In genomic region chr9:41558456-41558855, GRCm38 (mm10) we compare ENCODE assay signal across 23 mouse cellular contexts.
"Had no signal": no experiment of that assay in that cellular context is flagged by ENCODE, and none has a peak within 500 bp of the region (broad histone marks: within the 10 kb centered on the region; RNA-seq: fewer than 3 reads in every experiment).

No protein-coding gene starts in this region.

- ATAC-seq: forebrain, postnatal 0 days; hindbrain, postnatal 0 days; intestine, embryonic 16.5 days; liver, embryonic 12.5 days had no signal

- DNase-seq: forebrain, postnatal 0 days; gastrocnemius, postnatal 14 days; gastrocnemius, postnatal 36 days; heart, adult 11 months; heart, adult 2 months; heart, postnatal 14 days; heart, postnatal 36 days; kidney, adult 18-20 months; layer of hippocampus, adult 9-11 months; layer of hippocampus, postnatal 36 days; left cerebral cortex, postnatal 4 days had no signal

- H3K36me3 ChIP-seq: heart, embryonic 13.5 days; heart, embryonic 15.5 days; hindbrain, embryonic 15.5 days; limb, embryonic 13.5 days; liver, embryonic 12.5 days had no signal

- H3K27ac ChIP-seq: heart, adult 2 months; heart, embryonic 13.5 days; heart, embryonic 15.5 days; hindbrain, embryonic 13.5 days; hindbrain, embryonic 15.5 days; hindbrain, postnatal 0 days; kidney, postnatal 0 days; limb, embryonic 13.5 days; limb, embryonic 15.5 days; liver, embryonic 12.5 days; liver, embryonic 14.5 days had no signal

- H3K9me3 ChIP-seq: heart, embryonic 13.5 days; heart, embryonic 15.5 days; hindbrain, embryonic 13.5 days; hindbrain, embryonic 15.5 days; limb, embryonic 13.5 days; limb, embryonic 15.5 days; liver, embryonic 12.5 days had no signal

- H3K27me3 ChIP-seq: heart, embryonic 13.5 days; heart, embryonic 15.5 days; hindbrain, embryonic 13.5 days; hindbrain, embryonic 15.5 days; limb, embryonic 13.5 days; limb, embryonic 15.5 days; liver, embryonic 12.5 days had no signal

- H3K9ac ChIP-seq: forebrain, postnatal 0 days; heart, embryonic 13.5 days; heart, embryonic 15.5 days; hindbrain, embryonic 13.5 days; hindbrain, embryonic 15.5 days; limb, embryonic 13.5 days; limb, embryonic 15.5 days; liver, embryonic 12.5 days; liver, embryonic 14.5 days had no signal

- H3K4me3 ChIP-seq: heart, adult 2 months; heart, embryonic 13.5 days; heart, embryonic 15.5 days; hindbrain, embryonic 13.5 days; hindbrain, embryonic 15.5 days; limb, embryonic 13.5 days; limb, embryonic 15.5 days; liver, embryonic 12.5 days had no signal

- H3K4me2 ChIP-seq: heart, embryonic 11.5 days; heart, embryonic 13.5 days; heart, embryonic 15.5 days; hindbrain, embryonic 13.5 days; hindbrain, embryonic 15.5 days; limb, embryonic 13.5 days; limb, embryonic 15.5 days; liver, embryonic 12.5 days had no signal

- H3K4me1 ChIP-seq: heart, embryonic 13.5 days; heart, embryonic 15.5 days; hindbrain, embryonic 15.5 days; limb, embryonic 13.5 days; limb, embryonic 15.5 days; liver, embryonic 12.5 days had no signal
